Mouse (Mus musculus): ENCODE measurements around the gene Zdhhc18. TPM values are rescaled to one million over a fixed set of nuclear protein-coding genes. Genes with fewer than 3 reads are reported as not detected.
A peak's percentile ranks its signal among the peaks of the same experiment; 100 is the strongest.

Zdhhc18 gene
- polyA plus RNA-seq, 1 experiment from 2014 or later = 1.1 TPM

DNA sequence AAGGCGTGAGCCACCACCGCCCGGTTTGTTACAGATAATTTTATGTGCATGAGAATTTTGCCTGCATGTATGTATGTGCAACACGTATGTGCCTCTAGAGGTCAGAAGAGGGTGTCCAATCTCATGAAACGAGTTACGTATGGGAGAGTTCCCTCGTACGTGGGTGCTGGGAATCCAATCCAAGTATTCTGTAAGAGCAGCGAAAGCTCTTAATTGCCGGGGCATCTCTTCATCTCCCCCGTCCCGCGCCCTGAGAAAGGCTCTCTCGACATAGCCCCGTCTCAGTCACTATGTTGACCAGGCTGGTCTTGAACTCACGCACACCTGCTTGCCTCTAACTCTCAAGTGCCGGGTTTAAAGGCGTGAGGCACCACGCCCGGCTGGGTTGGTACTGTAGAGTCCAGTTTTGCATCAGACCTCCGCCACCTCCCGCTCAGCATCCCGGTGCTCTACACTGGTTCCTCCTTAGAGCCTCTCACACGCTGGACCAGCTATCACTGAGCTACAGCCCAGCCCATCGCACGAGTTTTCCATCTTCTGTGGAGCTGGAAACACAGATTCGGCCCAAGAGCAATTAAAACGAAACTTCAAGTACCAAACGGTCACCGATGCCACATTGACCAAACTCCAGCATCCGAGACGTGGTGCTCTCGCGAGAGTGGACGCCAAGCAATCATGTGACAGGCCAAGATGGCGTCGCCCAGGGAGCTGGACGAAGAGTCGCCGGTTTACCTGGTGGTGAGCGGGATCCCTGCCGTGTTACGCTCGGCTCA, 75.7 kb downstream of the Zdhhc18 start, which contains the start of gene Gpatch3:
TSS of gene Gpatch3 (plus strand) at position 676 of the 773 bp plus-strand sequence.
- Histone ChIP-seq H3K4me2 (peak within 1 kb of the TSS; percentile 93), H3K4me3 (replicated peaks) (peak within 1 kb of the TSS; percentile 97), H3K9ac (peak within 1 kb of the TSS; percentile 88), H3K36me3 (peaks cover 18% of the 10 kb centered on the region), H3K4me1 (replicated peaks) (peaks cover 26% of the 10 kb centered on the region), H3K27me3 (peaks cover 3% of the 10 kb centered on the region; the same call in 1 of the 2 replicates), H3K9me3 (replicated peaks) (no peaks in the 10 kb centered on the region), H3K27ac (peak within 1 kb of the TSS; percentile 90)
- ATAC-seq (ENCODE audit: low read depth) (peak; percentile 85), DNase-seq (peak; percentile 72)
- 5% methylated on average over 44 of the region's 44 CpGs for WGBS (ENCODE audit: insufficient replicate concordance)

DNA sequence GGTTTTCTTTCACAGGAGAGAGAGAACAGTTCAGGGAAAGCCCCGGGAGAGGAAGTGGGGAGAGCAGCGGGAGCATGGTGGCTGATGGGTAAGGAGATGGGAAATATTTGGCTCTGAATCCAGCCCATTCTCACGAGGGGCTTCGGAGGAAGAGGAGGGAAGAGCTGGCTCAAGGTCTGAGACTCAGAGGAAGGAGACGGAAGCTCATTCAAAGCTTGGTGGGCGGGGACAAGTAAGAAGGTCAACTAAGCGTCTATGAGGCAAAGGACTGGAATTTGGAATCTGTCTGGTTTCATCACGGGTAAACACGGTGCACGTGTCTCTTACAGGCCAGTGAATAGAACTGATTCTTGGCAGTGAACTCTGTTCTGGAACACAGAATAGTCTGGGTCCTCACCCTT, 79.9 kb downstream of the Zdhhc18 start:
- WGBS (ENCODE audit: insufficient replicate concordance) = 47% methylated on average over 10 of the region's 10 CpGs
- DNase-seq (no peak), ATAC-seq (ENCODE audit: low read depth) (peak; percentile 30; the same call in 1 of the 2 replicates)
- Histone ChIP-seq H3K27me3 (peaks cover 3% of the 10 kb centered on the region; the same call in 1 of the 2 replicates), H3K4me1 (replicated peaks) (peaks cover 16% of the 10 kb centered on the region), H3K9ac (no peak overlapping the region), H3K27ac (peak overlapping the region; percentile 70), H3K4me3 (replicated peaks) (no peak overlapping the region), H3K4me2 (0 out of 2 replicates have a peak overlapping the region, but pooled peaks have one; percentile 21), H3K9me3 (replicated peaks) (no peaks in the 10 kb centered on the region), H3K36me3 (no peaks in the 10 kb centered on the region)

DNA sequence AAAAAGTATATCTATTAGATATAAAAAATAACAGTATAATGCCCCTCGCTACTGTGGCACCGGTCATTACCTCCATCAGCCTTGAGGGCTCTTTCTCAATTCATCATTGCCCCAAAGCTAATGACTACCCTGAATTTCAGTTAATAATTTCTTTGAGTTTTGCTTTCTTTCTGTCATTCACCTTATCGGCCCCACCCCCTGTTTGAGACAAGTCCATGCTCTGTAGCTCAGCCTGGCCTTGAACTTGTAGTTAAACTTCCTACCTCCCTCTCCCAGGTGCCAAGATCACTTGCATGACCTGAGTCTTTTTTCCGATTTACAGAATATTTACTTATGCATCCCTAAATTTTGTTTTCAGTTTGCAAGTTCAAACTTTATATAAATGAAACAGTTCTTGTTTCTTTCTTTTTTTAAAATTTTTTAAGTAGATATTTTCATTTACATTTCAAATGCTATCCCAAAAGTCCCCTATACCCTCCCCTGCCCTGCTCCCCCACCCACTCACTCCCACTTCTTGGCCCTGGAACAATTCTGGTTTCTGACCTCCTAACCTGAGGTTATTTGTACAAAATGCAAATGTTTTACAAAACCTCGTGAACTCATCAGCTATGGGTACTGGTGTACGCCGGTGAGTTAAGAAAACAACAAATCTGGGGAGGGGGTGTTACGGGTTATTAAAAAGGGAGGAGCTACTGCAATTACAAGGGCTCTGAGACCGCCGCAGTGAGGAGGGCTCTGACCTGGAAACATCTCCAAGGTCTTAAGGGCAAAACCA, 80.5 kb downstream of the Zdhhc18 start:
- no peak overlapping the region for H3K4me3 ChIP-seq (replicated peaks)
- H3K4me1 ChIP-seq (replicated peaks) = peaks cover 13% of the 10 kb centered on the region
- H3K9me3 ChIP-seq (replicated peaks) = no peaks in the 10 kb centered on the region
- H3K27ac ChIP-seq = peak overlapping the region; percentile 70
- 0 out of 2 replicates have a peak overlapping the region, but pooled peaks have one; percentile 21 for H3K4me2 ChIP-seq
- H3K9ac ChIP-seq = no peak overlapping the region
- no peak for ATAC-seq (ENCODE audit: low read depth)
- H3K27me3 ChIP-seq = peaks cover 3% of the 10 kb centered on the region; the same call in 1 of the 2 replicates
- WGBS (ENCODE audit: insufficient replicate concordance) = 66% methylated on average over 10 of the region's 10 CpGs
- no peak for DNase-seq
- no peaks in the 10 kb centered on the region for H3K36me3 ChIP-seq

DNA sequence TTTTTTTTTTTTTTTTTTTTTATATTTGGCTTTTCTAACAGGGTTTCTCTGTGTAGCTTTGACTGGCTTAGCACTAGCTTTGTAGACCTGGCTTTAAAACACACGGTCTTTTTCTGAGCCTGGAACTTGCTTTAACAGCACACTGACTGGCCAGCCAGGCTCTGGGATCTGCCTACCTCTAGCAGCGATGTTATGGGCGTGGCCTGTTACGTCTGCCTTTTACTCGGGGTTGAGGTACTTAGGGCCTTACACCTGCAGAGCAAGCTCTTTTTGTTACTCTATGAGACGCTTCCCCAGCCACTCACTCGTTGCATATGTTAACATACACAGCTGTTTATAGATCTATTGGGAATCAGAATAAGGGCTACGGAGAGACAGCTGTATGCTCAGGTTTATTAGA, 82.7 kb downstream of the Zdhhc18 start:
- Histone ChIP-seq H3K4me1 (replicated peaks) (0 out of 2 replicates have a peak, but pooled peaks cover 4% of the 10 kb centered on the region), H3K9ac (no peak overlapping the region), H3K4me2 (no peak overlapping the region), H3K9me3 (replicated peaks) (no peaks in the 10 kb centered on the region), H3K4me3 (replicated peaks) (no peak overlapping the region), H3K27me3 (peaks cover 3% of the 10 kb centered on the region; the same call in 1 of the 2 replicates), H3K36me3 (no peaks in the 10 kb centered on the region), H3K27ac (no peak overlapping the region)
- ATAC-seq (ENCODE audit: low read depth) (no peak), DNase-seq (no peak)
- 25% methylated on average over 8 of the region's 8 CpGs for WGBS (ENCODE audit: insufficient replicate concordance)

DNA sequence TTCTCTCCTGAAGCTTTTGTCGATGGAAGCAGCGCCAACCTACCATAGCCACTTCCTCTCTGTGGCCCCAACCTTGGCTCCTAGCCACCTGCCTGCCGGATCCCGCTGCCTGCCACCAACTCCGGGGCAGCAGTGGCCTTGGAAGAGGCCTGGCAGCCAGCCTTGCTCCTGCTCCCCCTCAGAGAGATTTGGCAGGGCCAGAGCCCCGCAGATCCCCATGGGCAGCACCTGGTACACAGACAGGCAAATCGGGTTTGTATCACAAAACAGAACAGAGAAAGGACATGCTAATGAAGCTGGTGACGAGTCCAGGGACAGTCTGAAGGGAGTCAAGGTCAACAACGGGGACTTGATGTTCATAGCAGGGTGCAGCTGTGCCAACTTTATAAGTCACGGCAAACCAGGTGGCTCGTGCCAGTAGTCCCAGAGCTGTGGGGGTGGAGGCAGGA, 86.8 kb downstream of the Zdhhc18 start:
- 61% methylated on average over 11 of the region's 11 CpGs for WGBS (ENCODE audit: insufficient replicate concordance)
- H3K36me3 ChIP-seq = no peaks in the 10 kb centered on the region
- H3K9me3 ChIP-seq (replicated peaks) = no peaks in the 10 kb centered on the region
- no peak overlapping the region for H3K27ac ChIP-seq
- no peak overlapping the region for H3K4me2 ChIP-seq
- H3K27me3 ChIP-seq = no peaks in the 10 kb centered on the region
- peaks cover 6% of the 10 kb centered on the region; the same call in 1 of the 2 replicates for H3K4me1 ChIP-seq (replicated peaks)
- H3K9ac ChIP-seq = no peak overlapping the region
- H3K4me3 ChIP-seq (replicated peaks) = no peak overlapping the region
- ATAC-seq (ENCODE audit: low read depth) (no peak), DNase-seq (no peak)

DNA sequence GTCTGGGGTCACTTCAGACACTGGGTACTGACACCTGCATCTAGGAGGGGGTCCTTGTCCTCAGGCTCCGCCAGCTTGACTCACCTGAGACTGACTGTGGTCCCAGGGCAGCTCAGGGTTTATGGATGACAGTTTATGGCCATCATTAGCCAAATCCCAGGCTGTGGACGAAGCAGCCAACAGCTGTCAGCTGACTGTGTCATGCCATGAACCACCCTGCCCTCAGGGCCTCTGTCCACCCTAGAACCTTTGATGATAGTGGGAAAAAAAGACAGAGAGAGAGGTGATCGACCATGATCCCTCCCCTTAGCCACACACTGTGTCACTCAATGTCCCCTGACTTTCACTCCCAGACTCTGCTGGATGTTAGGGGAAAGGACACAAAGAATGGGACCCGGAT, 88.3 kb downstream of the Zdhhc18 start:
- Histone ChIP-seq H3K36me3 (no peaks in the 10 kb centered on the region), H3K4me2 (no peak overlapping the region), H3K27me3 (no peaks in the 10 kb centered on the region), H3K27ac (no peak overlapping the region), H3K9ac (no peak overlapping the region), H3K4me3 (replicated peaks) (no peak overlapping the region), H3K9me3 (replicated peaks) (no peaks in the 10 kb centered on the region), H3K4me1 (replicated peaks) (peaks cover 3% of the 10 kb centered on the region; the same call in 1 of the 2 replicates)
- ATAC-seq (ENCODE audit: low read depth) (no peak), DNase-seq (no peak)
- WGBS (ENCODE audit: insufficient replicate concordance) = 49% methylated on average over 4 of the region's 4 CpGs

DNA sequence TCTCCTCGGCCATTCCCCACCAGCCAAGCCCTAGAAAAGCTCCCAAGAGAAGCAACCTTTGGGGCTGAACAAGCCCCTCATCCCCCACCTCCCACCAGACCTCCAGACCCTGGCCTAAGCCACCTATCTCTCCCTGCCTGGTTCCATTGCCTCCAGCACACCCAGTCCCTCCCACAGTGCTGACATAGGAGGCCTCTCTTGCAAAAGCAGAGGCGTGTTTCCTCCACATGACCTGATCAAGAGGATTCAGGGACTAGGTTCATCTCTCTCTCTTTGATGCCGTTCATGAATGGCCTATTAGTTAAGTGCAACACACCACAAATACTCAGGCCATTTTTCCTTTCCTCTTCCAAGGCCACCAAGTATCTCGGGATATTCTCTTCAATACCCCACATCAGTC, 90.1 kb downstream of the Zdhhc18 start:
- no peaks in the 10 kb centered on the region for H3K9me3 ChIP-seq (replicated peaks)
- H3K9ac ChIP-seq = no peak overlapping the region
- no peak overlapping the region for H3K4me2 ChIP-seq
- no peak overlapping the region for H3K4me3 ChIP-seq (replicated peaks)
- DNase-seq = no peak
- no peak for ATAC-seq (ENCODE audit: low read depth)
- H3K36me3 ChIP-seq = no peaks in the 10 kb centered on the region
- H3K27me3 ChIP-seq = 0 out of 2 replicates have a peak, but pooled peaks cover 4% of the 10 kb centered on the region
- H3K4me1 ChIP-seq (replicated peaks) = peaks cover 3% of the 10 kb centered on the region; the same call in 1 of the 2 replicates
- 61% methylated on average over 4 of the region's 4 CpGs for WGBS (ENCODE audit: insufficient replicate concordance)
- H3K27ac ChIP-seq = no peak overlapping the region

DNA sequence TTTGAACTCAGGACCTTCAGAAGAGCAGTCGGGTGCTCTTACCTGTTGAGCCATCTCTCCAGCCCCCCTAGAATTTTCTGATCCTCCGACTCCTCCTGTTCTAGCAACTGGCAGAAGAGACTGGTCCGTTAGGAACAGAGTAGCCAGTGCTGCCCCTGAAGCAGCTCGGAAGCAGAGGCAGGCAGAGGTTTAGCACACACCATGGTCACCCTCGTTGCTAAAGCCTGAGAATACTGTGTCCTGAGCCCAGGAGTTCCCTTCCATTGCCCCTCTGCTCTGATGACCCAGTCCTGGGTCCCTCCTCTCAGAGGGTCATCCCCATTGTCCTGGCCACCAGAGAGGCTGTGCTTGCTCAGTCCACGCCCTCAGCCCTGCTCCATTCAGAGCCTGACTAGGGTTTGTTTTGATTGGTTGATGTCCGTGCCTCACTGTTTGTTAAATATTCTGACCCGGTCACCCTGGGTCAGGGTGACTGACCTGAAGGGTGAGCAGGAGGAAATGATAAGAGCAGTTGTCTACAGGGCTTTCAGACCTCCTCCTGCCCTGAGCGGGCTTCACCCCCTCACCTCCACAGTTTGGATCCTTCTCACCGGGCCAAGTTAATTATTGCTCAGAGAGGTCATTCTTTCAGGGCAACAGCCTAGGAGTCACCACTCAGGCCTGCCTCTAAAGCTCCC, 92.8 kb downstream of the Zdhhc18 start:
- no peaks in the 10 kb centered on the region for H3K9me3 ChIP-seq (replicated peaks)
- H3K27ac ChIP-seq = peak overlapping the region; percentile 63
- peak overlapping the region; percentile 28; the same call in 1 of the 2 replicates for H3K4me2 ChIP-seq
- 47% methylated on average over 10 of the region's 10 CpGs for WGBS (ENCODE audit: insufficient replicate concordance)
- DNase-seq (no peak), ATAC-seq (ENCODE audit: low read depth) (peak; percentile 86)
- no peaks in the 10 kb centered on the region for H3K36me3 ChIP-seq
- H3K4me3 ChIP-seq (replicated peaks) = 0 out of 2 replicates have a peak overlapping the region, but pooled peaks have one; percentile 4
- H3K4me1 ChIP-seq (replicated peaks) = peaks cover 25% of the 10 kb centered on the region
- H3K27me3 ChIP-seq = 0 out of 2 replicates have a peak, but pooled peaks cover 4% of the 10 kb centered on the region
- no peak overlapping the region for H3K9ac ChIP-seq

Small RNA genes lying within 50 kb of the gene (microRNA-seq; reads per million reads assigned to microRNA genes)
- not detected for gene Gm23158

Other genes with a start within 250 kb of the Zdhhc18 start
- 0.05 TPM in 1 of 2 replicates, not detected in the other for gene Tent5b, start 170.0 kb downstream of the Zdhhc18 start, polyA plus RNA-seq (2015; fragmentation: Nextera tagmentation; extraction: Ambion mirVana)
- gene Trnp1, start 151.6 kb downstream of the Zdhhc18 start, polyA plus RNA-seq (2015; fragmentation: Nextera tagmentation; extraction: Ambion mirVana) = 0.06 TPM in 1 of 2 replicates, not detected in the other
- 0.45 and 0.70 TPM in 2 replicates for gene Kdf1, start 131.2 kb downstream of the Zdhhc18 start, polyA plus RNA-seq (2015; fragmentation: Nextera tagmentation; extraction: Ambion mirVana)
- 214 and 231 TPM in 2 replicates for gene Nudc, start 104.2 kb downstream of the Zdhhc18 start, polyA plus RNA-seq (2015; fragmentation: Nextera tagmentation; extraction: Ambion mirVana)
- gene Nr0b2, start 96.8 kb downstream of the Zdhhc18 start, polyA plus RNA-seq (2015; fragmentation: Nextera tagmentation; extraction: Ambion mirVana) = 0.31 and 0.51 TPM in 2 replicates
- gene Gpatch3, start 75.4 kb downstream of the Zdhhc18 start, polyA plus RNA-seq (2015; fragmentation: Nextera tagmentation; extraction: Ambion mirVana) = 4.3 and 4.6 TPM in 2 replicates
- gene Gpn2, start 65.8 kb downstream of the Zdhhc18 start, polyA plus RNA-seq (2015; fragmentation: Nextera tagmentation; extraction: Ambion mirVana) = 12.5 and 13.5 TPM in 2 replicates
- gene Sfn, start 48.0 kb downstream of the Zdhhc18 start, polyA plus RNA-seq (2015; fragmentation: Nextera tagmentation; extraction: Ambion mirVana) = 0.77 and 0.92 TPM in 2 replicates
- gene Pigv, start 22.5 kb upstream of the Zdhhc18 start, polyA plus RNA-seq (2015; fragmentation: Nextera tagmentation; extraction: Ambion mirVana) = 5.8 and 7.3 TPM in 2 replicates
- 8.0 and 9.0 TPM in 2 replicates for gene Arid1a, start 106.6 kb upstream of the Zdhhc18 start, polyA plus RNA-seq (2015; fragmentation: Nextera tagmentation; extraction: Ambion mirVana)
- 50.3 and 54.2 TPM in 2 replicates for gene Rps6ka1, start 237.6 kb upstream of the Zdhhc18 start, polyA plus RNA-seq (2015; fragmentation: Nextera tagmentation; extraction: Ambion mirVana)